Mouse (Mus musculus): ENCODE measurements at regions not wholly inside any gene's neighbourhood (a gene's known extent, or its start where the extent isn't known, plus 50 kb on each side); places are given as distances from the start of the nearest gene placed in this dataset.

DNA sequence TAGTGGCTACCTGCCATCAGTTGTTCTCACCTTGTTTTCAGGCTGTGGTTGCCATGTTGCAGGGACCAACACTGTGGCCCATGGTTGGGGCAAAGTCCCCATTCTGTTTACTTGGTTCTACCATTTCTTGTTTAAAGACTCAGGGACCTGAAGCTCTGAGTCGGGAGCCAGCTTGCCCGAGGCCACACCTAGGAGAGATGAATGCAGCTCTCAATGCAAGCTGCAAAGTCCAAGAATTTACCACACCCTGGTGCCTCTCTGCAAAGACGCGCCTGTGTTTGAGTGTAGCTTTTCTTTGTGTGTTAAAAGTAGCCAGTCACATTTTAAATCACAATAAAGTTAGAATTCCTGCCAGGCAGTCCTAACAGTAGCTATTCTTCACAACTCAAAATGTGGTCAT lies 117.0 kb upstream of the Ccnd2 start:
- Histone ChIP-seq H3K27ac (ENCODE audit: insufficient read depth, low read depth, low read length) (no peak overlapping the region), H3K4me1 (ENCODE audit: control insufficient read depth, insufficient read depth, low read length) (peaks cover 6% of the 10 kb centered on the region), H3K4me3 (ENCODE audit: insufficient read depth, low read depth, low read length) (no peak overlapping the region)
- 66% methylated on average over 4 of the region's 4 CpGs for WGBS
- no peak for TF ChIP-seq POLR2A (IDR thresholded peaks at IDR 0.05; ENCODE audit: insufficient read depth, low read depth, low read length)
- no peak for TF ChIP-seq CTCF (IDR thresholded peaks at IDR 0.05; ENCODE audit: insufficient read depth, low read depth, low read length)

DNA sequence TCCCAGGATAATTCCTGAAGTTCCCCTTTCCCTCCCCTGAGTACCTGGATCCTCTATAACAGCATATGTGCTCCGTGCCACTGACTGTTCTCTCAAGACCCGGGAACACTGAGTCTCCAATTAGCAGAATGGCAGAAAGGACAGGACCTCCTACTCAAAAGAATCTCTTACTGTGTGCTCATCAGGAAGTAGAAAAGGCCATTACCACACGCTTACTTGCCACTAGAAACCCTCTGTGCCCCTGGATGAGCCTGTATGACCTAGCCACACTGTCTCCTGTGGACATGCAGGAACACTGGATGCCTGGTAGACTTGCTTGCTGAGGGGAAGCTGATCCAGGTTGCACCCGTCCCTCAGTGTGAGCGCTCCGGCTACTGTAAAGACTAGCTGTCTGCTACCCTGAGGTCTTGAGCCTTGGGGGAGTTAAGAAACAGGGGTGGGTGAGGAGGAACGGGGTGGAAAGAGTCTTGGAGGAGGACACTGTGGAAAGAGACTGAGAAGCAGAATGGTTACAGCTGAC lies 117.6 kb upstream of the Ccnd2 start:
- H3K27ac ChIP-seq (ENCODE audit: insufficient read depth, low read depth, low read length), result no peak overlapping the region
- TF ChIP-seq POLR2A (IDR thresholded peaks at IDR 0.05; ENCODE audit: insufficient read depth, low read depth, low read length) (no peak), CTCF (IDR thresholded peaks at IDR 0.05; ENCODE audit: insufficient read depth, low read depth, low read length) (no peak)
- H3K4me3 ChIP-seq (ENCODE audit: insufficient read depth, low read depth, low read length), result no peak overlapping the region
- peaks cover 6% of the 10 kb centered on the region for H3K4me1 ChIP-seq (ENCODE audit: control insufficient read depth, insufficient read depth, low read length)
- WGBS, result 73% methylated on average over 7 of the region's 7 CpGs

DNA sequence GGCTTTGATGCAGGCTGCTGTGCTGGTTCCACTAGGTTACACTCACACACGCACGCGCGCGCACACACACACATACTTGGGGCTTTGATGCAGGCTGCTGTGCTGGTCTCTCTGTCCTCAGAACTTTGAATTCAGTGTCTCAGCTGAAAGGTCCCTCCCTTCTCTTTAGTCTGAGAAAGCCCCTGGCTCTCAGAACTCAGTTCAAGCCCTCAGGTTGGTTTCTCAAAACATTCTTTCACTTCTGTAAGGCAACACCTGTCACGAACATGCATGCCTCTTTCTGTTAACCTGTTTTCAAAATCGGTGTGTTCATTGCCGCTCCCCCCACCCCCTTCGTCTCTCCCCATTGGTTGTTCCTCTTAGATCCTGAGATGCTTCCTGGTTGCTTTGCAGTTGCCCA lies 118.8 kb upstream of the Ccnd2 start:
- Histone ChIP-seq H3K4me3 (ENCODE audit: insufficient read depth, low read depth, low read length) (no peak overlapping the region), H3K27ac (ENCODE audit: insufficient read depth, low read depth, low read length) (no peak overlapping the region), H3K4me1 (ENCODE audit: control insufficient read depth, insufficient read depth, low read length) (peaks cover 6% of the 10 kb centered on the region)
- 90% methylated on average over 9 of the region's 9 CpGs for WGBS
- no peak for TF ChIP-seq CTCF (IDR thresholded peaks at IDR 0.05; ENCODE audit: insufficient read depth, low read depth, low read length)

DNA sequence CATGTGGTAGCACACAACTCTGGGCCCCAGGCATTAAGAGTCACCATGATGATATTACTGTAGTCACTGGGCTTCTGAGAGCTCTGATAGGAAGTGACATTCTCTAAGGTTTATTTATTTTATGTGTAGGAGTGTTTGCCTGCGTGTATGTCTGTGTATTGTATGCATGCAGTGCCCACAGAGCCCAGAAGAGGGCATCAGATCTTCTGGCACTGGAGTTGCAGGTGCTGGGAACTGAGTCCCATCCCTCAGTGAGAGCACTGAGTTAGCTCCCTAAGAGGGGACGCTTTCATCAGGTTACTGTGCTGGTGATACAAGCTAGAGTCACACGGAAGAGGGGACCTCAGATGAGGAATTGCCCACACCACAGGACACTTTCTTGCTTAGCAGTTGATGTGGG lies 119.4 kb upstream of the Ccnd2 start:
- H3K27ac ChIP-seq (ENCODE audit: insufficient read depth, low read depth, low read length), result no peak overlapping the region
- H3K4me1 ChIP-seq (ENCODE audit: control insufficient read depth, insufficient read depth, low read length), result peaks cover 1% of the 10 kb centered on the region
- WGBS, result 96% methylated on average over 3 of the region's 3 CpGs
- H3K4me3 ChIP-seq (ENCODE audit: insufficient read depth, low read depth, low read length), result no peak overlapping the region
- TF ChIP-seq CTCF (IDR thresholded peaks at IDR 0.05; ENCODE audit: insufficient read depth, low read depth, low read length) (no peak), POLR2A (IDR thresholded peaks at IDR 0.05; ENCODE audit: insufficient read depth, low read depth, low read length) (no peak)

DNA sequence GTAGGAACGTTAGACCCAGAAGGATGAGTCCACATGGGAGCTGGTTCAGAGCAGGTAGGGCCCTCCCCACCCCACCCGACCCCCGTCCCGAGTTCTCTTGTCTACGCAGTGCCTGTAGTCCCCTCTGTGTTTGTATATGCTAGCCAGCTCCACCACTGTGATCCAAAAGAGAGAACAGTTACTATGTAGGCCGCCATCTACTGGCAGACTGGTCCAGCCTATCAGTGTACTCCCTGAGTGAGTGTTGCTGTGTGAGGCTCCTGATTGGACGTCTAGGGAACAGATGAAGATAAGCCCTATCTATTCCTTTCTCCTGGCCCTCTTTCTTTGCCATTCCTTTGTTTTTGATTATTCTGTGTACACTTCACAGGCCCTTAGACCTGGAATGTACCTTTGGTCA lies 120.6 kb upstream of the Ccnd2 start:
- 67% methylated on average over 7 of the region's 7 CpGs for WGBS
- TF ChIP-seq CTCF (IDR thresholded peaks at IDR 0.05; ENCODE audit: insufficient read depth, low read depth, low read length) (no peak), POLR2A (IDR thresholded peaks at IDR 0.05; ENCODE audit: insufficient read depth, low read depth, low read length) (no peak)
- H3K27ac ChIP-seq (ENCODE audit: insufficient read depth, low read depth, low read length), result no peak overlapping the region
- no peaks in the 10 kb centered on the region for H3K4me1 ChIP-seq (ENCODE audit: control insufficient read depth, insufficient read depth, low read length)
- no peak overlapping the region for H3K4me3 ChIP-seq (ENCODE audit: insufficient read depth, low read depth, low read length)

DNA sequence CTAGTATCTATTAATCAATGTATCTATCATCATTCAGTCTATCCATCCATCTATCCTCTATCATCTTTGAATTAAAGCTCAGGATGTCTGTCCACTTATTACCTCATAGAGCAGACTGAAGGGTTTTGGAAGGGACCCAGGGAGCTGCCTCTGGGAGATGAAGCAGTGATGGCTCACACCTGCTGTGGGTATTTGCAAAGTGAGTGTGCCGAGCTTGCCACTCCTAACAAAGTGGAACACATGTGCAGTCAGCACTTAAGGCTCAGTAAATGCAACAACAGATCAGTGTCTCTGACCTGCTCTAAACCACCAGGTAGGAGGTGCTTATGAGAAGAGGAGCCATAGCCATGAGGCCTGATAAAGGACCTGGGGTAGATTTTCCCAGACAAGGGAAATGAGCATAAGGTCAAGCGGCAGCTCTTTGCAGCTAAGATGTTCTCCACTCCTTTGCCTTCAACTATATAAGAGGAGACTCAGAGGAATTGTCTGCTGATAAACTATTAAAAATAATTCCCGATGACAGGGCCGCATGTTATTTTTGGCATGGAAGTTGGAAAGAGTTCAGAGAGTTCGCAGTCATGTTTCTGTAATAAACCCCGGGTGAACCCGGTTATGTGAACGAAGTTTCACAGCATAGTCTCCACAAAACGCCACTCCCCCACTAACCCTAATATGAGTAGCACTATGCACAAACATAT lies 122.9 kb upstream of the Ccnd2 start:
- H3K27ac ChIP-seq (ENCODE audit: insufficient read depth, low read depth, low read length), result no peak overlapping the region
- TF ChIP-seq POLR2A (IDR thresholded peaks at IDR 0.05; ENCODE audit: insufficient read depth, low read depth, low read length), result no peak
- no peak for TF ChIP-seq CTCF (IDR thresholded peaks at IDR 0.05; ENCODE audit: insufficient read depth, low read depth, low read length)
- 95% methylated on average over 9 of the region's 9 CpGs for WGBS
- H3K4me3 ChIP-seq (ENCODE audit: insufficient read depth, low read depth, low read length), result no peak overlapping the region
- no peaks in the 10 kb centered on the region for H3K4me1 ChIP-seq (ENCODE audit: control insufficient read depth, insufficient read depth, low read length)

DNA sequence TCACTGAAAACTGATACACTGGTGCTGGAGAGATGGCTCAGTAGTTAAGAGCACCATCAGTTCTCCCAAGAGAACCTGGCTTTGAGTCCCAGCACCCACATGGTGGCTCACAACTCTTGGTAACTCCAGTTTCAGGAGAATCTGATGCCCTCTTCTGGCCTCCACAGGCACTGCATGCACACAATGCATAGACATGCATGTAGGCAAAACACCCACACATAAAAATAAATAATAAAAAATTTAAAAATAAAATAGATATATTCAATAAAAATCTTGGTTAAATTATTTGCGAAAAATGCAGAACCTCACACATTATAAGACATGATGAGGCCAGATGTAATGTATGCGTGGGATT lies 123.4 kb upstream of the Ccnd2 start:
- H3K4me3 ChIP-seq (ENCODE audit: insufficient read depth, low read depth, low read length), result no peak overlapping the region
- TF ChIP-seq POLR2A (IDR thresholded peaks at IDR 0.05; ENCODE audit: insufficient read depth, low read depth, low read length) (no peak), CTCF (IDR thresholded peaks at IDR 0.05; ENCODE audit: insufficient read depth, low read depth, low read length) (no peak)
- 87% methylated on average over 2 of the region's 2 CpGs for WGBS
- no peak overlapping the region for H3K27ac ChIP-seq (ENCODE audit: insufficient read depth, low read depth, low read length)
- no peaks in the 10 kb centered on the region for H3K4me1 ChIP-seq (ENCODE audit: control insufficient read depth, insufficient read depth, low read length)

DNA sequence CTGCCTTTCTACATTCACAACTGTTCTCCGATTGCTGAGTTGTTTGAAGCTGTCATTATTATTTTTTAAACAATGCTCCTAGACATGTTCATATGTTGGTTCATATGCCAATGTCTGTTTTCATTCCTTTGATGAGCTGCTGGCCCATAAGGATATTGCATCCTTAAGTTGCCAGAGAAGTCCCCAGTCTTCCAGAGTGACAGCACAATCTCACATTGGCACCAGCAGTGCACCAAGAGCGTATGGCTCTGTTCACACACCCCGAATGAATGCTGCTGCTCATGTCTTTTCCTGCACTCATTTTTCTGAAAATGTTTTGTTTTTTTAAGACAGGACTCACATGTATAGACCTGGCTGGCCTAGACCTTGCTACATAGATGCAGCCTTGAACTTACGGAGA lies 124.4 kb upstream of the Ccnd2 start:
- TF ChIP-seq CTCF (IDR thresholded peaks at IDR 0.05; ENCODE audit: insufficient read depth, low read depth, low read length) (no peak), POLR2A (IDR thresholded peaks at IDR 0.05; ENCODE audit: insufficient read depth, low read depth, low read length) (no peak)
- Histone ChIP-seq H3K4me1 (ENCODE audit: control insufficient read depth, insufficient read depth, low read length) (no peaks in the 10 kb centered on the region), H3K4me3 (ENCODE audit: insufficient read depth, low read depth, low read length) (no peak overlapping the region), H3K27ac (ENCODE audit: insufficient read depth, low read depth, low read length) (no peak overlapping the region)
- WGBS, result 98% methylated on average over 4 of the region's 4 CpGs

DNA sequence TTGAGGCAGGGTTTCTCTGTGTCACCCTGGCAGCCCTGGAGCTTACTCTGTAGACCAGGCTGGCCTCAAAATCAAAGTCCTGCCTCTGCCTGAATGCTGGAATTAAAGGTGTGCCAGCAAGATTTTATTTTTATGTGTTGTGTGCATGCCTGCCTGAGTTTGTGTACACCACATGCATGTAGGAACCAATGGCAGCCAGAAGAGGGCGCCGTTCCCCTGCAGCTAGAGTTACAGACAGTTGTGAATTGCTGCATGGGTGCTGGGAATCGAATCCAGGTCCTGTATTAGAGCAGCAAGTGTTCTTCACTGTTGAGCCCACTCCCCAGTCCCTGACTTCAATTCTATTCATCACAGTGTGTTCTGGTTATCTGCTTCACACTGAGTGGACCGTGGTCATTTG lies 126.4 kb upstream of the Ccnd2 start:
- Histone ChIP-seq H3K4me3 (ENCODE audit: insufficient read depth, low read depth, low read length) (no peak overlapping the region), H3K4me1 (ENCODE audit: control insufficient read depth, insufficient read depth, low read length) (no peaks in the 10 kb centered on the region), H3K27ac (ENCODE audit: insufficient read depth, low read depth, low read length) (no peak overlapping the region)
- WGBS, result 83% methylated on average over 4 of the region's 4 CpGs
- TF ChIP-seq POLR2A (IDR thresholded peaks at IDR 0.05; ENCODE audit: insufficient read depth, low read depth, low read length), result no peak
- no peak for TF ChIP-seq CTCF (IDR thresholded peaks at IDR 0.05; ENCODE audit: insufficient read depth, low read depth, low read length)

DNA sequence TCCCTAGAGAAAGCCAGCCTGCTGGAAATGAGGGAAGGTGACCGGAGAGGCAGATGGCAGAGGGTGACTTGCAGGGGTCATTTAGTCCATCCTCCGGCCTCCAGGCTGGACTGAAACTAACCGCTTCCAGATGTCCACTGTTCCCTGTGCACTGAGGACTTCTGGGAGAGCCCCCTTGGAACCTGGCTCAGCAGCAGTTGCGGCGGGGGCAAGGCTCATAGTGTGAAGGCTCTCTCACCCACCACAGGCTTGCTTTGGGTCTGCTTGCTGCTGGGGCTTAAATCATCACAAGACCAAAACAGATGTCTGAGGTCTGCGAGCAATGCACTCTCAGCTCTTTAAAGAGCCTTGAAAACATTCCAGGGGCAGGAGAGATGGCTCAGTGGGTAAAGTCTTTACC lies 132.2 kb upstream of the Ccnd2 start:
- H3K4me1 ChIP-seq (ENCODE audit: control insufficient read depth, insufficient read depth, low read length), result no peaks in the 10 kb centered on the region
- H3K27ac ChIP-seq (ENCODE audit: insufficient read depth, low read depth, low read length), result no peak overlapping the region
- no peak overlapping the region for H3K4me3 ChIP-seq (ENCODE audit: insufficient read depth, low read depth, low read length)
- no peak for TF ChIP-seq CTCF (IDR thresholded peaks at IDR 0.05; ENCODE audit: insufficient read depth, low read depth, low read length)
- no peak for TF ChIP-seq POLR2A (IDR thresholded peaks at IDR 0.05; ENCODE audit: insufficient read depth, low read depth, low read length)
- WGBS, result 84% methylated on average over 6 of the region's 6 CpGs
